Mouse (Mus musculus) ES-E14 (cell line): ENCODE measurements around the gene Ceacam12.
"Not testable (repeated sequence)": the region's sequence is repeated elsewhere in the genome, so short reads cannot be mapped to it uniquely, and the experiment has no call there.

Source experiments
- MAFK ChIP-seq: IDR thresholded peaks from 2 replicates; pipeline ENCODE4 v1.6.1; 2014; ENCODE audit warnings: mild to moderate bottlenecking, low read depth, low read length, inconsistent platforms; ENCODE audit not compliant: insufficient read depth
- ZNF384 ChIP-seq: IDR thresholded peaks from 2 replicates; pipeline ENCODE4 v1.6.1; 2012; ENCODE audit warnings: low read depth, low read length, inconsistent platforms

- TF ChIP-seq ZNF384, MAFK: not testable (repeated sequence)
These were observed 8.1 kb downstream of the Ceacam12 start for GRCm38 (mm10) chr7:18073821-18074220.
